Mouse (Mus musculus) embryo, embryonic 9.5 days (tissue): Measurements from ENCODE around the gene Btd.

ENCODE experiments used
- DNase-seq: peaks from one replicate; pipeline ENCODE4 v3.0.0-alpha.2; 2017; ENCODE audit errors: extremely low spot score

Btd gene

GRCm38 (mm10) chr14:31664903-31665565 is 24.2 kb downstream of the Btd start:
- no peak for DNase-seq

- no peak for DNase-seq
Observed at GRCm38 (mm10) chr14:31665566-31665940, 24.7 kb downstream of the Btd start.

GRCm38 (mm10) chr14:31666931-31667705 is 26.3 kb downstream of the Btd start:
- DNase-seq, result no peak

GRCm38 (mm10) chr14:31667741-31668140 is 26.9 kb downstream of the Btd start:
- DNase-seq, result no peak

GRCm38 (mm10) chr14:31668326-31668725 is 27.5 kb downstream of the Btd start:
- DNase-seq, result no peak

- no peak for DNase-seq
Observed at GRCm38 (mm10) chr14:31669161-31669611, 28.4 kb downstream of the Btd start.

GRCm38 (mm10) chr14:31669642-31670490 is 29.0 kb downstream of the Btd start:
- DNase-seq, result peak; percentile 27

GRCm38 (mm10) chr14:31671635-31672320 is 30.9 kb downstream of the Btd start:
- no peak for DNase-seq

GRCm38 (mm10) chr14:31680656-31681055 is 39.8 kb downstream of the Btd start:
- DNase-seq, result no peak

GRCm38 (mm10) chr14:31681291-31681690 is 40.5 kb downstream of the Btd start:
- no peak for DNase-seq

GRCm38 (mm10) chr14:31681931-31682555 is 41.2 kb downstream of the Btd start:
- DNase-seq, result no peak

GRCm38 (mm10) chr14:31683610-31684009 is 42.8 kb downstream of the Btd start:
- no peak for DNase-seq

- no peak for DNase-seq
Observed at GRCm38 (mm10) chr14:31684343-31685040, 43.7 kb downstream of the Btd start.

- DNase-seq, result no peak
Observed at GRCm38 (mm10) chr14:31685680-31686079, 44.9 kb downstream of the Btd start.

GRCm38 (mm10) chr14:31686231-31686630 is 45.4 kb downstream of the Btd start:
- no peak for DNase-seq

GRCm38 (mm10) chr14:31692536-31692935 is 51.7 kb downstream of the Btd start:
- no peak for DNase-seq

- no peak for DNase-seq
Observed at GRCm38 (mm10) chr14:31696206-31696984, 55.6 kb downstream of the Btd start.

- DNase-seq, result no peak
Observed at GRCm38 (mm10) chr14:31696985-31697303, 56.1 kb downstream of the Btd start.

- DNase-seq, result no peak
Observed at GRCm38 (mm10) chr14:31697346-31697745, 56.5 kb downstream of the Btd start.

- no peak for DNase-seq
Observed at GRCm38 (mm10) chr14:31697755-31698154, 56.9 kb downstream of the Btd start.
